Mouse (Mus musculus) midbrain, embryonic 12.5 days (tissue): Measurements from ENCODE around the gene Tln2. TPM values are rescaled to one million over a fixed set of nuclear protein-coding genes. Genes with fewer than 3 reads are reported as not detected.

Experiments used
- ATAC-seq: fragments of 200-750 bp; cut with Nextera tagmentation; 2 replicates; pipeline ENCODE4 v1.8.0; 2017; ENCODE audit warnings: low read depth, moderate TSS enrichment, moderate library complexity; ENCODE audit not compliant: low FRiP score
- H3K27ac ChIP-seq: fragments of 300-500 bp; sonication (generic); replicated peaks from 2 replicates; pipeline ENCODE4 v1.5.1; 2016; ENCODE audit warnings: mild to moderate bottlenecking
- H3K27me3 ChIP-seq: fragments of 300-500 bp; sonication (generic); 2 replicates; pipeline ENCODE4 v1.6.1; 2016; ENCODE audit warnings: mild to moderate bottlenecking
- H3K36me3 ChIP-seq: fragments of 300-500 bp; sonication (generic); 2 replicates; pipeline ENCODE4 v1.6.1; 2016
- H3K4me1 ChIP-seq: fragments of 300-500 bp; sonication (generic); 2 replicates; pipeline ENCODE4 v1.6.1; 2016
- H3K4me2 ChIP-seq: fragments of 300-500 bp; sonication (generic); replicated peaks from 2 replicates; pipeline ENCODE4 v1.6.1; 2016; ENCODE audit warnings: mild to moderate bottlenecking, moderate library complexity
- H3K4me3 ChIP-seq: fragments of 300-500 bp; sonication (generic); 2 replicates; pipeline ENCODE4 v1.5.1; 2016; ENCODE audit warnings: mild to moderate bottlenecking
- H3K9ac ChIP-seq: fragments of 300-500 bp; sonication (generic); replicated peaks from 2 replicates; pipeline ENCODE4 v1.6.1; 2016; ENCODE audit warnings: mild to moderate bottlenecking, moderate library complexity
- H3K9me3 ChIP-seq: fragments of 300-500 bp; sonication (generic); 2 replicates; pipeline ENCODE4 v1.6.1; 2016; ENCODE audit warnings: mild to moderate bottlenecking
- whole genome bisulfite sequencing: fragments of 180-500 bp; shearing (Covaris S2); methylation state at CpG from one replicate; pipeline ENCODE4 v1.1.7; 2016; 5-methylcytosine and 5-hydroxymethylcytosine counted together
- polyA plus RNA-seq: library from polyadenylated mRNA; unstranded; fragments of >200 nt; fragmentation: Nextera tagmentation; extraction: Ambion mirVana; gene quantifications from 2 replicates; pipeline ENCODE4 v1.2.1, GENCODE M21; 2016

Gene Tln2
- polyA plus RNA-seq, 1 experiment from 2014 or later, result 24.0 TPM

- WGBS, result 92% methylated on average over 10 of the region's 10 CpGs
Measured at GRCm38 (mm10) chr9:67247365-67247950, 312.0 kb downstream of the Tln2 start.

DNA sequence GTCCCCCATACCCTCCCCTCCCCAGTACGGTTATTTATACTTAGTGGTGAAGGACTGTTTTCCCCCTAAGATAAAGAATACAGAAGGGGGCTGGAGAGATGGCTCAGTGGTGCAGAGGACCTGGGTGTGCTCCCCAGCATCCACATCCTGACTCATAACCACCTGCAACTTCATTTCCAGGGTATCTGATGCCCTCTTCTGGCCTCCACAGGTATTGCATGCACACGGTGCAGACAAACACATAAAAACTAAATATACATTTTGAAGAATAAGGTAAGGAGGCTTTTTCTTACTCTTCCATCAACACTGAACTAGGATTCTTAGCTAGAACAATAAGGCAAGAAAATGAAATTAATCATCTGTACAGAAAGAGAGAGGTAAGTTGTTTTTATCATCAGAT, 314.2 kb downstream of the Tln2 start:
- no peaks in the 10 kb centered on the region for H3K27me3 ChIP-seq
- H3K9me3 ChIP-seq, result no peaks in the 10 kb centered on the region
- H3K4me2 ChIP-seq, result no peak overlapping the region
- H3K36me3 ChIP-seq, result no peaks in the 10 kb centered on the region
- no peaks in the 10 kb centered on the region for H3K4me1 ChIP-seq
- no peak overlapping the region for H3K9ac ChIP-seq
- H3K27ac ChIP-seq, result no peak overlapping the region
- no peak for ATAC-seq
- no peak overlapping the region for H3K4me3 ChIP-seq
- 100% methylated on average over 2 of the region's 2 CpGs for WGBS

More at GRCm38 (mm10) chr9:67247365-67247950, 312.0 kb downstream of the Tln2 start:
- H3K9me3 ChIP-seq, result no peaks in the 10 kb centered on the region
- H3K9ac ChIP-seq, result no peak overlapping the region
- H3K4me3 ChIP-seq, result no peak overlapping the region
- ATAC-seq, result no peak
- H3K27ac ChIP-seq, result no peak overlapping the region
- no peaks in the 10 kb centered on the region for H3K4me1 ChIP-seq
- H3K4me2 ChIP-seq, result no peak overlapping the region
- H3K36me3 ChIP-seq, result no peaks in the 10 kb centered on the region
- H3K27me3 ChIP-seq, result no peaks in the 10 kb centered on the region

DNA sequence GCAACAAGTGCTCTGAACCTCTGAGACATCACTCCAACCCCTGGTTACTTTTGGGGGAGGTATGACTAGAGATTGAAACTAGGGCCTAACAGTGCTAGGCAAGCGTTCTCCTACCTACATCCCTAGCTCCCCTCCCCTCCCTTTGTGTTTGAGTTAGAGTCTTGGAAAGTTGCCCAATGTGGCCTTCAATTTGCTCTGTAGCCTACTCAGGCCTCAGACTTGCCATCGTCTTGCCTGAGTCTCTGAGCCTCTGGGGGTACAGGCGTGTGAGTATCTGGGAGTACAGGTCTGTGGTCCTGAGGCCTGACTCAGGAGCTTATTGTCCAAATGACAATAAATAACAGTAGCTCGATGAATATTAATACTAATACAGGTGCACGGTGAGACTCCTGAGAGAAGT, 317.8 kb downstream of the Tln2 start:
- H3K4me1 ChIP-seq, result no peaks in the 10 kb centered on the region
- 94% methylated on average over 5 of the region's 5 CpGs for WGBS
- H3K27me3 ChIP-seq, result no peaks in the 10 kb centered on the region
- H3K4me2 ChIP-seq, result no peak overlapping the region
- H3K36me3 ChIP-seq, result no peaks in the 10 kb centered on the region
- no peak overlapping the region for H3K9ac ChIP-seq
- H3K27ac ChIP-seq, result no peak overlapping the region
- no peak for ATAC-seq
- no peak overlapping the region for H3K4me3 ChIP-seq
- H3K9me3 ChIP-seq, result no peaks in the 10 kb centered on the region

DNA sequence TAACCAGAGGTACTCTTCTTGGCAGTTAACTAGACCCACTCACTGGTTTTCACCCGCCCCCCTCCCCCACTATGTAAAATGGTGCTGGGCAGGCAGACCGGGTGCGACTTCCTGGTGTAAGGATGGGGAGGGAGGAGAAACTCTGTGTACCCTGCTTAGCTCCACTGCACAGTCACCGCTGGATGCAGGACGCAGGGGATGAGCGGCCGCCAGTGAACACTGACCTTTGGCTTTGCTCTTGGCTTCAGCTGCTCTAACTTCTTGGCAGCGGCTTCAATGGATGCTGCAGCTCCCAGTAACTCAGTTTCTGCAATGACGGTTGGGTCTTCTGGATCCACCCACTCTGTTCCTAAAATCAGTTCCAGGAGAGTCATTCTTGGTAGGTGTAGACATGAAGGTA, 319.0 kb downstream of the Tln2 start:
- H3K36me3 ChIP-seq, result no peaks in the 10 kb centered on the region
- WGBS, result 92% methylated on average over 9 of the region's 9 CpGs
- H3K4me3 ChIP-seq, result no peak overlapping the region
- ATAC-seq, result no peak
- H3K9me3 ChIP-seq, result no peaks in the 10 kb centered on the region
- no peak overlapping the region for H3K4me2 ChIP-seq
- H3K9ac ChIP-seq, result no peak overlapping the region
- no peak overlapping the region for H3K27ac ChIP-seq
- H3K4me1 ChIP-seq, result no peaks in the 10 kb centered on the region
- H3K27me3 ChIP-seq, result no peaks in the 10 kb centered on the region

- Histone ChIP-seq H3K4me1 (no peaks in the 10 kb centered on the region), H3K4me2 (no peak overlapping the region), H3K9me3 (no peaks in the 10 kb centered on the region), H3K27me3 (no peaks in the 10 kb centered on the region), H3K9ac (no peak overlapping the region), H3K36me3 (no peaks in the 10 kb centered on the region), H3K27ac (no peak overlapping the region), H3K4me3 (no peak overlapping the region)
- ATAC-seq, result no peak
- 63% methylated on average over 3 of the region's 3 CpGs for WGBS
Measured at GRCm38 (mm10) chr9:67236987-67237386, 322.5 kb downstream of the Tln2 start.

DNA sequence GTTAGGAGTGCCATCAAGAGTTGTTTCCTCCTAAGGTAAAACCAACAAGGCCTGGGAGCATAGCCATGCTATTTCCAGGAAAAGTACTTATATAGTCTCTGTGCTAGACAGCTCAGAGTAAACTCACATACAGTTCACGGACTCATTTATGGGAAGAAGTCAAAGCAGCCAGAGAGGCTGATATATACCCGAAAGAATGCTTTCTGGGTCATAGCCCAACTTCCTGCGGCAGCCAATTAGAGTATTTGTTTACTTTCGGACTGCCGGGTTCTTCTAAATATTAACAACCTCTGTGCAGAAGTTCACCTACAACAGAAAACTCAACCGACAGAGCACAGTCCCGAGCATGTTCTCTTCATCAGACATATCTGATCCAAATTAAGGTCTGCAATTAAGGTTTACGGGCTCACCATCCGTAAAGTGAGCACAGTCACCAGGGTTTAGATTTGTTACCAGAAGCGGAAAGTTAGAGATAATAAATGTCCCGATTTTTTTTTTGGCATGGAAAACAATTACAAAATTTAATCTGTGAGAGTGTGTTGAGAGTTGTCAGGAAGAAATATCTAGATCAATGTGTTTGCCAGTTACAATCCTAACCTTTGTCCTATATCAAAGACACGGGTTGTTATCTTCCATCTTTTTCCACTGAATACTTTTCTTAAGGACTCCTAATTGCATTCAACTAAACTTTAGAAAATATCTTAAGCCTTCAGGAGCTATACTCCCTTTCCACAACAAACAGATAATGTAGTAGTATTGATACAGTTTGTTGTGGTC, 323.9 kb downstream of the Tln2 start:
- no peak overlapping the region for H3K4me3 ChIP-seq
- WGBS, result 89% methylated on average over 12 of the region's 12 CpGs
- ATAC-seq, result no peak
- no peaks in the 10 kb centered on the region for H3K36me3 ChIP-seq
- no peaks in the 10 kb centered on the region for H3K27me3 ChIP-seq
- H3K9ac ChIP-seq, result no peak overlapping the region
- no peaks in the 10 kb centered on the region for H3K4me1 ChIP-seq
- no peaks in the 10 kb centered on the region for H3K9me3 ChIP-seq
- no peak overlapping the region for H3K4me2 ChIP-seq
- no peak overlapping the region for H3K27ac ChIP-seq

DNA sequence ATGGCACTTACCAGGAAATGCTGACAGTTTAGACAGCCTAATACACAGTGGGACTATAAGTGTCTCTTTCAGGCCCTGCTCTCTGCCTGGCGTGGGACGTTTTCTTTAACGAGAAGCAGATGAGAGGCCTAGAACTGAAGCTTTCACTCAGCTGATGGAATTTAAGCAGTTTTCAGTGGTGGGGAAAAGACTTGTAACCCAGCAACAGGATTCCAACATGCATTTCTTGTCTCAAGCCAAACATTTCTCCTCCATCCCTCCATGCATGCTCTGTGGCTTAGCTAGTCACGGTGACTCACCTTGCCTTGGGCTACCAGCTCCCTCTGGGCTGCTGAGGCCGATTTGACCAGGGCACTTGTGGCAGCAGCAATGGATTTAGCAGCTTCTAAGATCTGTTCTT, 330.5 kb downstream of the Tln2 start:
- WGBS, result 82% methylated on average over 5 of the region's 5 CpGs
- Histone ChIP-seq H3K4me3 (no peak overlapping the region), H3K4me1 (no peaks in the 10 kb centered on the region), H3K27ac (no peak overlapping the region), H3K27me3 (no peaks in the 10 kb centered on the region), H3K36me3 (0 out of 2 replicates have a peak, but pooled peaks cover 4% of the 10 kb centered on the region), H3K9me3 (no peaks in the 10 kb centered on the region), H3K4me2 (no peak overlapping the region), H3K9ac (no peak overlapping the region)
- no peak for ATAC-seq

DNA sequence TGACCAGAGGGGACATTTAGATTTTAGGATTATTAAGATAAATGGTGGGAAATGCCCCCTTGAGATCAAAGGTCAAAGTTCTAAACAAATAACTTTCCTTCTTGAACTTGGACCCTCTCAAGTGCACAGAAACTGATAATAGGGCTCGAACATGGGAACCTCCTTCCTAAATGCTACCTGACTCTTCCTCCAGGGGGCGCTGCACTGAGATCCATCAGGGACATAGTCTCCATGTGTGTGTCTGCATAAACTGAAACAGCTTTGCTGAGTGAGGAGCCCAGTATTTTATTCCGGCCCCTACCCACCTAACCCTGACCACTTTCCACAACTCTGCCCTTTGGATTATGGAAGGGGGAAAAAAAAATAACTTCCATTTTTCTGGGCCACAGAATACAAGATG, 339.1 kb downstream of the Tln2 start:
- Histone ChIP-seq H3K27me3 (no peaks in the 10 kb centered on the region), H3K9me3 (no peaks in the 10 kb centered on the region), H3K4me2 (no peak overlapping the region), H3K4me1 (peaks cover 3% of the 10 kb centered on the region; the same call in 1 of the 2 replicates), H3K9ac (no peak overlapping the region), H3K4me3 (no peak overlapping the region), H3K27ac (no peak overlapping the region), H3K36me3 (no peaks in the 10 kb centered on the region)
- no peak for ATAC-seq
- 65% methylated on average over 3 of the region's 3 CpGs for WGBS

DNA sequence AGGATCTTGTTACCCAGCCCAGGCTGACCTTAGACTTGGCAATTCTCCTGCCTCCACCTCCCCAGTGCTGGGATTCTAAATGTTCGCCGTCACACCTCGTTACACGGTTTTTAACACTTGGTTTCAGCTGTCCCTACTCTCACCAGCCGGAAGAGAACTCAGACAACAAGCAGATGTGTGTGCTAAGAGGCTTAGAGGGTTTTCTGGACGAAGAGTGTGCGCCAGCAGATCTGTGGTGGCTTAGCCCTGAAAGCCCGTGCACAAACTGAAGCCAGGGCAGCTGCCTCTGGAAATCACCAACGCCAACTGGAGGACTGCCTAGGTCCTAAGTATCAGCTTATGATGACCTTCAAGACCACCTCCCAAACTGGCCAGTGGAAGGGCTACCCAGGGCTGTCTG, 341.5 kb downstream of the Tln2 start:
- H3K27me3 ChIP-seq, result no peaks in the 10 kb centered on the region
- H3K4me2 ChIP-seq, result no peak overlapping the region
- no peak overlapping the region for H3K4me3 ChIP-seq
- peaks cover 3% of the 10 kb centered on the region; the same call in 1 of the 2 replicates for H3K4me1 ChIP-seq
- 59% methylated on average over 9 of the region's 9 CpGs for WGBS
- no peak overlapping the region for H3K27ac ChIP-seq
- no peak overlapping the region for H3K9ac ChIP-seq
- no peaks in the 10 kb centered on the region for H3K36me3 ChIP-seq
- no peak for ATAC-seq
- H3K9me3 ChIP-seq, result no peaks in the 10 kb centered on the region

- Histone ChIP-seq H3K27me3 (no peaks in the 10 kb centered on the region), H3K4me1 (peaks cover 3% of the 10 kb centered on the region; the same call in 1 of the 2 replicates), H3K36me3 (no peaks in the 10 kb centered on the region), H3K4me2 (no peak overlapping the region), H3K4me3 (no peak overlapping the region), H3K9ac (no peak overlapping the region), H3K27ac (no peak overlapping the region), H3K9me3 (no peaks in the 10 kb centered on the region)
- ATAC-seq, result no peak
- 81% methylated on average over 3 of the region's 3 CpGs for WGBS
Measured at GRCm38 (mm10) chr9:67214191-67214985, 345.1 kb downstream of the Tln2 start.

DNA sequence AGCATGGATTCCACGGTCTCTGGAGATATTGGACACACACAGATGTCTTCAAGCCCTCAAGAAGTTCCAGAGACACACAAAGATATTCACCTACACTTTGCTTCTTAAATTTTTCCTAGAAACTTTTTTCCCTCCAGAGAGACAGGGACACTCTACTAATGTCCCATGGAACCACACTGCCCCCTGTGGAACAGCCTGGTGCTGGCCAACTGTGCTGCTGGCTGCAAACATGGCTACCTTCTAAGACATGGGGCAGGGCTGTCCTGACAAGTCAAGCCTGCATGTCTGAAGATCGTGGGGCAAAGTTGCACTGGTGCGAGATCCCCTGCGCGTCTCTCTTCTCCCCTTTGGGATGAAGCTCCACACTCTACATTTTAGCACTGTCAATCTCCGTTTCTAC, 346.2 kb downstream of the Tln2 start:
- no peak overlapping the region for H3K4me2 ChIP-seq
- no peak overlapping the region for H3K4me3 ChIP-seq
- no peak overlapping the region for H3K9ac ChIP-seq
- peaks cover 3% of the 10 kb centered on the region; the same call in 1 of the 2 replicates for H3K4me1 ChIP-seq
- no peaks in the 10 kb centered on the region for H3K36me3 ChIP-seq
- 71% methylated on average over 6 of the region's 6 CpGs for WGBS
- no peaks in the 10 kb centered on the region for H3K27me3 ChIP-seq
- ATAC-seq, result no peak
- no peak overlapping the region for H3K27ac ChIP-seq
- H3K9me3 ChIP-seq, result no peaks in the 10 kb centered on the region

DNA sequence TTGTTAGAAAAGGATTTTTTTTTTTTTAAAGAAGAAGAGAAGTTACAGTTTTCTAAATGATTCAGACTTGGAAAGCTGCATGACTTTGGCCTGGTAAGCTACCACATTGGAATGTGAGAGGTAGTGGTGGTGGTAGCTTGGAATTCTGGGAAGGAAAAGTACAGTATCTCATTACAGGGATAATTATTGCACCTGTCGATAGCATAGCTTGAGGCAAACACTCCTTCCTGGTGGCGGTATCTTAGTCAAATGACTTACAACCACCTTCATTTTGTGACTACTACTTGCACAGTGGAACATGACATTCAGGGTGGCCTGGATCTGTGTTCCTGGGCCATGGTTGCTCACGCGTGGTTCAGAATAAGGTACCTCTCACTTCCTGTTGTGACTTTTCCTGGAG, 348.3 kb downstream of the Tln2 start:
- no peak overlapping the region for H3K4me3 ChIP-seq
- H3K4me1 ChIP-seq, result no peaks in the 10 kb centered on the region
- no peak overlapping the region for H3K9ac ChIP-seq
- WGBS, result 98% methylated on average over 4 of the region's 4 CpGs
- H3K27me3 ChIP-seq, result no peaks in the 10 kb centered on the region
- no peaks in the 10 kb centered on the region for H3K36me3 ChIP-seq
- no peaks in the 10 kb centered on the region for H3K9me3 ChIP-seq
- H3K27ac ChIP-seq, result no peak overlapping the region
- ATAC-seq, result no peak
- no peak overlapping the region for H3K4me2 ChIP-seq
